Mouse (Mus musculus) erythroblast, embryonic 14.5 days (primary cell): ENCODE measurements around the gene Ccdc40. TPM values are rescaled to one million over a fixed set of nuclear protein-coding genes. Genes with fewer than 3 reads are reported as not detected.

Experiments
- H3K27me3 ChIP-seq: 2 replicates; pipeline ENCODE4 v1.6.1; 2012; ENCODE audit warnings: inconsistent platforms; ENCODE audit not compliant: control insufficient read depth
- H3K36me3 ChIP-seq: 2 replicates; pipeline ENCODE4 v1.6.1; 2012; ENCODE audit warnings: mild to moderate bottlenecking, inconsistent platforms; ENCODE audit not compliant: control insufficient read depth
- H3K4me1 ChIP-seq: 2 replicates; pipeline ENCODE4 v1.6.1; 2012; ENCODE audit warnings: inconsistent platforms; ENCODE audit not compliant: control insufficient read depth
- H3K4me3 ChIP-seq: replicated peaks from 2 replicates; pipeline ENCODE3; 2012; ENCODE audit warnings: moderate library complexity, mild to moderate bottlenecking, inconsistent platforms
- H3K9me3 ChIP-seq: 2 replicates; pipeline ENCODE4 v1.6.1; 2012; ENCODE audit warnings: low read length, inconsistent platforms, mixed read lengths; ENCODE audit not compliant: control insufficient read depth
- GATA1 ChIP-seq: IDR thresholded peaks from 2 replicates; pipeline ENCODE4 v1.6.1; 2012; ENCODE audit warnings: low read length, inconsistent platforms, mixed read lengths
- TAL1 ChIP-seq: IDR thresholded peaks from 3 replicates; pipeline ENCODE4 v1.6.1; 2012; ENCODE audit warnings: low read length, inconsistent platforms, mixed read lengths
- polyA plus RNA-seq: library from polyadenylated mRNA; stranded (reverse); fragments of >175 nt; gene quantifications from 2 replicates; pipeline ENCODE4 v1.2.3, GENCODE M21; 2012

The Ccdc40 gene
- polyA plus RNA-seq, 1 experiment, result 0.07 TPM

- Histone ChIP-seq H3K36me3 (no peaks in the 10 kb centered on the region), H3K4me1 (peaks cover 13% of the 10 kb centered on the region), H3K27me3 (no peaks in the 10 kb centered on the region), H3K4me3 (peak overlapping the region; percentile 39), H3K9me3 (no peaks in the 10 kb centered on the region)
- TF ChIP-seq TAL1 (no peak), GATA1 (no peak)
Measured at GRCm38 (mm10) chr11:119215038-119215904, 13.1 kb upstream of the Ccdc40 start.

- Histone ChIP-seq H3K4me1 (peaks cover 13% of the 10 kb centered on the region), H3K27me3 (no peaks in the 10 kb centered on the region), H3K36me3 (no peaks in the 10 kb centered on the region), H3K4me3 (no peak overlapping the region), H3K9me3 (no peaks in the 10 kb centered on the region)
- no peak for TF ChIP-seq TAL1
- no peak for TF ChIP-seq GATA1
Measured at GRCm38 (mm10) chr11:119215905-119216507, 12.4 kb upstream of the Ccdc40 start.

- TF ChIP-seq TAL1 (no peak), GATA1 (no peak)
- Histone ChIP-seq H3K27me3 (no peaks in the 10 kb centered on the region), H3K9me3 (no peaks in the 10 kb centered on the region), H3K4me1 (peaks cover 13% of the 10 kb centered on the region), H3K36me3 (no peaks in the 10 kb centered on the region), H3K4me3 (no peak overlapping the region)
Measured at GRCm38 (mm10) chr11:119217861-119218260, 10.5 kb upstream of the Ccdc40 start.

- TF ChIP-seq TAL1 (no peak), GATA1 (no peak)
- no peaks in the 10 kb centered on the region for H3K36me3 ChIP-seq
- H3K4me3 ChIP-seq, result no peak overlapping the region
- peaks cover 12% of the 10 kb centered on the region for H3K4me1 ChIP-seq
- H3K9me3 ChIP-seq, result no peaks in the 10 kb centered on the region
- H3K27me3 ChIP-seq, result no peaks in the 10 kb centered on the region
Measured at GRCm38 (mm10) chr11:119219816-119220465, 8.4 kb upstream of the Ccdc40 start.

- Histone ChIP-seq H3K36me3 (no peaks in the 10 kb centered on the region), H3K4me1 (no peaks in the 10 kb centered on the region), H3K9me3 (no peaks in the 10 kb centered on the region), H3K27me3 (peaks cover 15% of the 10 kb centered on the region), H3K4me3 (no peak overlapping the region)
- no peak for TF ChIP-seq GATA1
- no peak for TF ChIP-seq TAL1
Measured at GRCm38 (mm10) chr11:119221812-119222510, 6.4 kb upstream of the Ccdc40 start.

GRCm38 (mm10) chr11:119223124-119223890 is 5.1 kb upstream of the Ccdc40 start:
- TF ChIP-seq TAL1 (no peak), GATA1 (no peak)
- H3K36me3 ChIP-seq, result no peaks in the 10 kb centered on the region
- H3K9me3 ChIP-seq, result no peaks in the 10 kb centered on the region
- peaks cover 28% of the 10 kb centered on the region for H3K27me3 ChIP-seq
- no peak overlapping the region for H3K4me3 ChIP-seq
- H3K4me1 ChIP-seq, result peaks cover 6% of the 10 kb centered on the region

- Histone ChIP-seq H3K27me3 (peaks cover 44% of the 10 kb centered on the region), H3K9me3 (no peaks in the 10 kb centered on the region), H3K36me3 (no peaks in the 10 kb centered on the region), H3K4me3 (no peak overlapping the region), H3K4me1 (peaks cover 14% of the 10 kb centered on the region)
- TF ChIP-seq TAL1 (no peak), GATA1 (no peak)
Measured at GRCm38 (mm10) chr11:119224926-119225325, 3.4 kb upstream of the Ccdc40 start.

DNA sequence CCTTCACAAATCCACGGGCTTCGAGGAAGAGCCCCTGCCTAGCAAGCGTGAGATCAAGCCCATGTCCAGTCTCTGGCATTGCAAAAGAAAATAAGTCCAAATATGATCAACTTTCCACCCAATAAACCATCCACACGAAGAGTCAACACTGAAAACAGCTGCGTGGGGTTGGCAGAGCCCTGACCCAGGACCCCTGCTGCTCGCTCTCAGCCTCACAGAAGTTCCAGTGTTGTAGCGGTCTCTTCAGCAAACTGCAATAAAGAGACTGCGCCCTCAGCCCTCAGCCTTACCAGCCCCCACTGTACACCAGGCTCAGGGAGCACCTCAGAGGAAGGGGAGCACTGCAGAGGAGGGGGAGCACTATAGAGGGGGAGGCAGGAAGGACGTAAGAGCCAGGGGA is 2.7 kb upstream of the Ccdc40 start:
- TF ChIP-seq GATA1 (no peak), TAL1 (no peak)
- Histone ChIP-seq H3K4me1 (peaks cover 14% of the 10 kb centered on the region), H3K9me3 (no peaks in the 10 kb centered on the region), H3K36me3 (no peaks in the 10 kb centered on the region), H3K4me3 (no peak overlapping the region), H3K27me3 (peaks cover 52% of the 10 kb centered on the region)
